Mouse (Mus musculus): Measurements from ENCODE around the gene Ubtd2. TPM values are rescaled to one million over a fixed set of nuclear protein-coding genes. Genes with fewer than 3 reads are reported as not detected.

Ubtd2 gene
- polyA plus RNA-seq, 1 experiment from 2014 or later = 28.8 TPM

- TF ChIP-seq CTCF (IDR thresholded peaks at IDR 0.05; ENCODE audit: low read depth) = no peak
- ATAC-seq (replicated peaks; ENCODE audit: low FRiP score, low read depth) (no peak), DNase-seq (ENCODE audit: low spot score) (no peak)
- no peak overlapping the region for H3K9ac ChIP-seq (ENCODE audit: low read depth, low read length)
- H3K27ac ChIP-seq = no peak overlapping the region
- 76% methylated on average over 4 of the region's 4 CpGs for WGBS
- H3K4me3 ChIP-seq (replicated peaks; ENCODE audit: low read depth, low read length) = no peak overlapping the region
- no peaks in the 10 kb centered on the region for H3K36me3 ChIP-seq (ENCODE audit: insufficient read depth, low read length)
- no peaks in the 10 kb centered on the region for H3K27me3 ChIP-seq (ENCODE audit: insufficient read depth, low read length)
- peaks cover 20% of the 10 kb centered on the region for H3K4me1 ChIP-seq (replicated peaks; ENCODE audit: insufficient read depth, low read length)
- H3K4me2 ChIP-seq (ENCODE audit: low read length) = no peak overlapping the region
- H3K9me3 ChIP-seq (replicated peaks; ENCODE audit: low read length) = no peaks in the 10 kb centered on the region
These were observed 93.1 kb downstream of the Ubtd2 start for GRCm38 (mm10) chr11:32548240-32548639.

GRCm38 (mm10) chr11:32549236-32549635, 94.1 kb downstream of the Ubtd2 start:
- no peak for TF ChIP-seq CTCF (IDR thresholded peaks at IDR 0.05; ENCODE audit: low read depth)
- H3K27ac ChIP-seq = no peak overlapping the region
- peaks cover 27% of the 10 kb centered on the region for H3K4me1 ChIP-seq (replicated peaks; ENCODE audit: insufficient read depth, low read length)
- H3K9me3 ChIP-seq (replicated peaks; ENCODE audit: low read length) = no peaks in the 10 kb centered on the region
- no peak overlapping the region for H3K9ac ChIP-seq (ENCODE audit: low read depth, low read length)
- no peaks in the 10 kb centered on the region for H3K36me3 ChIP-seq (ENCODE audit: insufficient read depth, low read length)
- ATAC-seq (replicated peaks; ENCODE audit: low FRiP score, low read depth) (no peak), DNase-seq (ENCODE audit: low spot score) (no peak)
- no peak overlapping the region for H3K4me2 ChIP-seq (ENCODE audit: low read length)
- WGBS = 56% methylated on average over 6 of the region's 6 CpGs
- H3K4me3 ChIP-seq (replicated peaks; ENCODE audit: low read depth, low read length) = no peak overlapping the region
- no peaks in the 10 kb centered on the region for H3K27me3 ChIP-seq (ENCODE audit: insufficient read depth, low read length)

GRCm38 (mm10) chr11:32550102-32550501, 94.9 kb downstream of the Ubtd2 start:
- 51% methylated on average over 4 of the region's 4 CpGs for WGBS
- DNase-seq (ENCODE audit: low spot score) (no peak), ATAC-seq (replicated peaks; ENCODE audit: low FRiP score, low read depth) (no peak)
- Histone ChIP-seq H3K9ac (ENCODE audit: low read depth, low read length) (no peak overlapping the region), H3K4me1 (replicated peaks; ENCODE audit: insufficient read depth, low read length) (peaks cover 27% of the 10 kb centered on the region), H3K4me2 (ENCODE audit: low read length) (no peak overlapping the region), H3K4me3 (replicated peaks; ENCODE audit: low read depth, low read length) (no peak overlapping the region), H3K27ac (no peak overlapping the region), H3K36me3 (ENCODE audit: insufficient read depth, low read length) (no peaks in the 10 kb centered on the region), H3K9me3 (replicated peaks; ENCODE audit: low read length) (no peaks in the 10 kb centered on the region), H3K27me3 (ENCODE audit: insufficient read depth, low read length) (no peaks in the 10 kb centered on the region)
- no peak for TF ChIP-seq CTCF (IDR thresholded peaks at IDR 0.05; ENCODE audit: low read depth)

GRCm38 (mm10) chr11:32551056-32551455, 95.9 kb downstream of the Ubtd2 start:
- H3K9ac ChIP-seq (ENCODE audit: low read depth, low read length) = no peak overlapping the region
- peaks cover 27% of the 10 kb centered on the region for H3K4me1 ChIP-seq (replicated peaks; ENCODE audit: insufficient read depth, low read length)
- no peaks in the 10 kb centered on the region for H3K36me3 ChIP-seq (ENCODE audit: insufficient read depth, low read length)
- TF ChIP-seq CTCF (IDR thresholded peaks at IDR 0.05; ENCODE audit: low read depth) = no peak
- DNase-seq (ENCODE audit: low spot score) = no peak
- H3K27ac ChIP-seq = no peak overlapping the region
- WGBS = 96% methylated on average over 4 of the region's 4 CpGs
- no peaks in the 10 kb centered on the region for H3K27me3 ChIP-seq (ENCODE audit: insufficient read depth, low read length)
- no peak overlapping the region for H3K4me3 ChIP-seq (replicated peaks; ENCODE audit: low read depth, low read length)
- ATAC-seq (replicated peaks; ENCODE audit: low FRiP score, low read depth) = no peak
- H3K9me3 ChIP-seq (replicated peaks; ENCODE audit: low read length) = no peaks in the 10 kb centered on the region
- H3K4me2 ChIP-seq (ENCODE audit: low read length) = no peak overlapping the region

- Histone ChIP-seq H3K4me3 (replicated peaks; ENCODE audit: low read depth, low read length) (no peak overlapping the region), H3K4me2 (ENCODE audit: low read length) (no peak overlapping the region), H3K4me1 (replicated peaks; ENCODE audit: insufficient read depth, low read length) (peaks cover 27% of the 10 kb centered on the region), H3K9me3 (replicated peaks; ENCODE audit: low read length) (no peaks in the 10 kb centered on the region), H3K27ac (no peak overlapping the region), H3K9ac (ENCODE audit: low read depth, low read length) (no peak overlapping the region), H3K27me3 (ENCODE audit: insufficient read depth, low read length) (no peaks in the 10 kb centered on the region), H3K36me3 (ENCODE audit: insufficient read depth, low read length) (no peaks in the 10 kb centered on the region)
- DNase-seq (ENCODE audit: low spot score) (no peak), ATAC-seq (replicated peaks; ENCODE audit: low FRiP score, low read depth) (no peak)
- 81% methylated on average over 12 of the region's 12 CpGs for whole genome bisulfite sequencing
- TF ChIP-seq CTCF (IDR thresholded peaks at IDR 0.05; ENCODE audit: low read depth) = no peak
These were observed 96.6 kb downstream of the Ubtd2 start for GRCm38 (mm10) chr11:32551579-32552297.

- no peaks in the 10 kb centered on the region for H3K27me3 ChIP-seq (ENCODE audit: insufficient read depth, low read length)
- H3K36me3 ChIP-seq (ENCODE audit: insufficient read depth, low read length) = no peaks in the 10 kb centered on the region
- H3K4me1 ChIP-seq (replicated peaks; ENCODE audit: insufficient read depth, low read length) = peaks cover 27% of the 10 kb centered on the region
- DNase-seq (ENCODE audit: low spot score) (no peak), ATAC-seq (replicated peaks; ENCODE audit: low FRiP score, low read depth) (peak; percentile 38; the same call in 1 of the 2 replicates)
- no peak overlapping the region for H3K9ac ChIP-seq (ENCODE audit: low read depth, low read length)
- H3K27ac ChIP-seq = peak overlapping the region; percentile 67
- WGBS = 51% methylated on average over 13 of the region's 13 CpGs
- H3K4me2 ChIP-seq (ENCODE audit: low read length) = no peak overlapping the region
- H3K9me3 ChIP-seq (replicated peaks; ENCODE audit: low read length) = no peaks in the 10 kb centered on the region
- TF ChIP-seq CTCF (IDR thresholded peaks at IDR 0.05; ENCODE audit: low read depth) = no peak
- H3K4me3 ChIP-seq (replicated peaks; ENCODE audit: low read depth, low read length) = no peak overlapping the region
These were observed 97.4 kb downstream of the Ubtd2 start for GRCm38 (mm10) chr11:32552401-32553090.
